Comparison of ENCODE assay signal across 7 mouse cellular contexts in the genomic region with DNA sequence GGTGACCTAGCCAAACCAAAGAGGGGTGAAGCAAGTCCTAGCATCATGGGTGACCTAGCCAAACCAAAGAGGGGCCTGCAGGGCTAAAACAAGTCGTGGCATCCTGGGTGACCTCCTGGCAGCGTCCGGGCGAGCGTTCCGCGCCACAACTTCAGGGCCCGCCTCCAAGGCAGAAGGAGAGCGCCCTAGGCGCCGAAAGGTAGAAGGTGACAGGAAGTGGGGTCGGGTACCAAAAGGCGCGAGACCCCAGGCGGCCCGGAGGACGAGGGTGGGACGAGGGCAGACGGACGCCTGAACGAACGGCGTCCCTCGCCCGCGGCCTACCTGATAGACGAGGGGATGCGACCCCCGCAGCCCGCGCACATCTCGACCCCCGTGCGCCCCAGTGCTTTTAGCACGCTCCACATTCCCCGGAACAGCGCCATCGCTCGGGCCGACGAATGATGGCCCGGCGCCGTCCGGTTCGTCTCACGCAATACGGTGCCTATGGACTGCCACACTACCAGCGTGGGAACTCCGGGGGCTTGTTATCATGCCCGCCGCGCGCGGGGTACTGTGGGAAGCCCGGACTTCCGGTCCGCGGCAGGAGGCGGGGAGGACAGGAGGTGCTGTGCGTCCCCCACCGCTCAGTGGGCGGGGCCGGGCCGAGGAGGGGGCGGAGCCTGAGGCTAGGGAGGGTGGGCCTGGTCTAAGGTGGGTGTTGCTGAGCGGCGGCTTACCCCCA. TPM values are rescaled to one million over a fixed set of nuclear protein-coding genes. Genes with fewer than 3 reads are reported as not detected.
DNase-seq lines count a peak whose midpoint lies in the region; ATAC-seq lines count a peak whose summit lies in the region.

No protein-coding gene starts in this region.

- peak overlapping the region; percentile 63 for H3K27ac ChIP-seq in intestine, embryonic 15.5 days
- peak overlapping the region; percentile 91 for H3K27ac ChIP-seq in midbrain, embryonic 10.5 days (replicated peaks)

- ATAC-seq in intestine, embryonic 15.5 days, result peak; percentile 99

- no peaks in the 10 kb centered on the region for H3K27me3 ChIP-seq in intestine, embryonic 15.5 days (replicated peaks)
- no peaks in the 10 kb centered on the region for H3K27me3 ChIP-seq in midbrain, embryonic 10.5 days (ENCODE audit: low read depth, poor library complexity, severe bottlenecking)

- intact Hi-C loops in left cerebral cortex, postnatal 25 days (cut with DNase I), result loop anchor here (5.0 kb wide), 1 partner anchor 45 kb away; no protein-coding TSS in a partner anchor

- H3K4me3 ChIP-seq in intestine, embryonic 15.5 days (replicated peaks), result peak overlapping the region; percentile 78
- peak overlapping the region; percentile 91 for H3K4me3 ChIP-seq in midbrain, embryonic 10.5 days

- H3K4me1 ChIP-seq in intestine, embryonic 15.5 days (replicated peaks), result peaks cover 4% of the 10 kb centered on the region; the same call in 1 of the 2 replicates
- peaks cover 13% of the 10 kb centered on the region for H3K4me1 ChIP-seq in midbrain, embryonic 10.5 days

- peak overlapping the region; percentile 79 for H3K4me2 ChIP-seq in intestine, embryonic 15.5 days (replicated peaks)

- peak overlapping the region; percentile 75 for H3K9ac ChIP-seq in intestine, embryonic 15.5 days

- DNase-seq in adrenal gland, adult (ENCODE audit: inconsistent age in 2 of 2, low spot score in 1 of 2), result peak; percentile 97 to 99
- peak; percentile 97 for DNase-seq in embryo, embryonic 10.5 days (ENCODE audit: low spot score)
- DNase-seq in gastrocnemius, postnatal 25 days, result peak; percentile 95
- peak; percentile 92 to 97 for DNase-seq in left cerebral cortex, postnatal 25 days (ENCODE audit: low spot score in 2 of 2)
- DNase-seq in midbrain, embryonic 10.5 days (ENCODE audit: low spot score), result peak; percentile 97
- DNase-seq in right cerebral cortex, postnatal 4 days, result peak; percentile 95

- H3K9me3 ChIP-seq in intestine, embryonic 15.5 days, result no peaks in the 10 kb centered on the region
- H3K9me3 ChIP-seq in midbrain, embryonic 10.5 days (replicated peaks), result no peaks in the 10 kb centered on the region

- peaks cover 10% of the 10 kb centered on the region for H3K36me3 ChIP-seq in intestine, embryonic 15.5 days
- peaks cover 33% of the 10 kb centered on the region for H3K36me3 ChIP-seq in midbrain, embryonic 10.5 days

- WGBS in intestine, embryonic 15.5 days, result under 1% methylated on average over 68 of the region's 68 CpGs
- under 1% methylated on average over 68 of the region's 68 CpGs for WGBS in midbrain, embryonic 10.5 days

RNA-seq across cellular contexts. Expression of gene Tfam, which starts 0.4 kb away (rescaled TPM):
- total RNA-seq in gastrocnemius, postnatal 25 days (2021), result 10 to 100 TPM; 50.1 to 50.8 TPM
- polyA plus RNA-seq in intestine, embryonic 15.5 days (2015; fragmentation: Nextera tagmentation; extraction: Ambion mirVana), result 89.1 and 93.6 TPM in 2 replicates
- total RNA-seq in left cerebral cortex, postnatal 25 days (2021), result 10 to 100 TPM; 39.5 to 43.6 TPM
- polyA plus RNA-seq in midbrain, embryonic 10.5 days (2016; fragmentation: Nextera tagmentation; extraction: Ambion mirVana), result 74.9 and 85.2 TPM in 2 replicates

RNA-seq across cellular contexts. Expression of gene Ube2d1, which starts 47.4 kb away (rescaled TPM):
- 100 to 1,000 TPM; 144 to 173 TPM for total RNA-seq in gastrocnemius, postnatal 25 days (2021)
- polyA plus RNA-seq in intestine, embryonic 15.5 days (2015; fragmentation: Nextera tagmentation; extraction: Ambion mirVana), result 48.5 and 57.7 TPM in 2 replicates
- 10 to 100 TPM; 51.3 to 56.1 TPM for total RNA-seq in left cerebral cortex, postnatal 25 days (2021)
- 100 and 117 TPM in 2 replicates for polyA plus RNA-seq in midbrain, embryonic 10.5 days (2016; fragmentation: Nextera tagmentation; extraction: Ambion mirVana)

Comparison
In these comparisons a context has a peak if more than half of its experiments do, and no peak if none do; other contexts are left out.
1. Peak in every context shown above with its lines: DNase-seq, ATAC-seq, H3K4me3 ChIP-seq and H3K27ac ChIP-seq.